In genomic region chr7:48788851-48789572, GRCm38 (mm10) we compare ENCODE assay signal across 8 mouse cellular contexts. TPM values are rescaled to one million over a fixed set of nuclear protein-coding genes. Genes with fewer than 3 reads are reported as not detected.
A peak's percentile ranks its signal among the peaks of the same experiment; 100 is the strongest.
DNase-seq lines count a peak whose midpoint lies in the region; ATAC-seq and TF ChIP-seq lines count a peak whose summit lies in the region.

Gene Zdhhc13 (plus strand): TSS chr7:48789003.

- peak within 1 kb of the TSS; percentile 86 for H3K4me3 ChIP-seq in forebrain, embryonic 10.5 days
- H3K4me3 ChIP-seq in heart, embryonic 15.5 days, result peak within 1 kb of the TSS; percentile 82
- H3K4me3 ChIP-seq in liver, embryonic 14.5 days (ENCODE audit: insufficient read depth in 1 of 2, low read depth in 2 of 2, low read length in 2 of 2), result peak within 1 kb of the TSS; percentile 74 to 78
- peak within 1 kb of the TSS; percentile 62 for H3K4me3 ChIP-seq in neural tube, embryonic 11.5 days (ENCODE audit: low read depth, low read length)
- peak within 1 kb of the TSS; percentile 76 for H3K4me3 ChIP-seq in stomach, postnatal 0 days (ENCODE audit: low read depth, low read length)

- under 1% methylated on average over 57 of the region's 57 CpGs for WGBS in forebrain, embryonic 10.5 days
- 1% methylated on average over 56 of the region's 57 CpGs for WGBS in heart, embryonic 15.5 days
- under 1% methylated on average over 57 of the region's 57 CpGs for WGBS in liver, embryonic 14.5 days (ENCODE audit: insufficient replicate concordance)
- WGBS in neural tube, embryonic 11.5 days, result under 1% methylated on average over 56 of the region's 57 CpGs
- under 1% methylated on average over 54 of the region's 57 CpGs for WGBS in stomach, postnatal 0 days

- peaks cover 22% of the 10 kb centered on the region for H3K4me1 ChIP-seq in forebrain, embryonic 10.5 days
- peaks cover 19% of the 10 kb centered on the region for H3K4me1 ChIP-seq in heart, embryonic 15.5 days (replicated peaks)
- H3K4me1 ChIP-seq in liver, embryonic 14.5 days (replicated peaks; ENCODE audit: control insufficient read depth in 2 of 2, insufficient read depth in 2 of 2, low read length in 1 of 2), result peaks cover 12 to 17% of the 10 kb centered on the region in 2 experiments
- H3K4me1 ChIP-seq in neural tube, embryonic 11.5 days (ENCODE audit: control insufficient read depth, insufficient read depth, low read length), result no peaks in the 10 kb centered on the region
- 0 out of 2 replicates have a peak, but pooled peaks cover 2% of the 10 kb centered on the region for H3K4me1 ChIP-seq in stomach, postnatal 0 days (replicated peaks; ENCODE audit: control insufficient read depth, insufficient read depth)

- ATAC-seq in heart, embryonic 15.5 days (replicated peaks; ENCODE audit: insufficient number of reproducible peaks, insufficient read depth, low FRiP score, low read depth), result peak; percentile 99
- peak; percentile 100 for ATAC-seq in liver, embryonic 14.5 days (ENCODE audit: insufficient read depth)
- peak; percentile 99 for ATAC-seq in neural tube, embryonic 11.5 days (ENCODE audit: insufficient read depth, low FRiP score, low TSS enrichment)
- peak; percentile 99 for ATAC-seq in stomach, postnatal 0 days (ENCODE audit: low FRiP score, low TSS enrichment)

- peaks cover 7% of the 10 kb centered on the region for H3K36me3 ChIP-seq in forebrain, embryonic 10.5 days (replicated peaks)
- no peaks in the 10 kb centered on the region; the same call in 1 of the 2 replicates for H3K36me3 ChIP-seq in heart, embryonic 15.5 days
- H3K36me3 ChIP-seq in liver, embryonic 14.5 days (replicated peaks; ENCODE audit: control insufficient read depth, insufficient read depth, low read depth), result no peaks in the 10 kb centered on the region
- H3K36me3 ChIP-seq in neural tube, embryonic 11.5 days (ENCODE audit: control insufficient read depth, insufficient read depth, low read length), result no peaks in the 10 kb centered on the region
- H3K36me3 ChIP-seq in stomach, postnatal 0 days (ENCODE audit: control insufficient read depth, insufficient read depth, low read length), result no peaks in the 10 kb centered on the region

- H3K27me3 ChIP-seq in forebrain, embryonic 10.5 days (ENCODE audit: poor library complexity, severe bottlenecking), result no peaks in the 10 kb centered on the region
- H3K27me3 ChIP-seq in heart, embryonic 15.5 days, result no peaks in the 10 kb centered on the region
- H3K27me3 ChIP-seq in liver, embryonic 14.5 days (ENCODE audit: control insufficient read depth, insufficient read depth, low read length), result no peaks in the 10 kb centered on the region
- H3K27me3 ChIP-seq in neural tube, embryonic 11.5 days (ENCODE audit: control insufficient read depth, insufficient read depth, low read length), result no peaks in the 10 kb centered on the region
- H3K27me3 ChIP-seq in stomach, postnatal 0 days (ENCODE audit: control insufficient read depth, insufficient read depth, low read length), result no peaks in the 10 kb centered on the region

- peak within 1 kb of the TSS; percentile 91 for H3K27ac ChIP-seq in forebrain, embryonic 10.5 days
- H3K27ac ChIP-seq in heart, embryonic 15.5 days, result peak within 1 kb of the TSS; percentile 64
- H3K27ac ChIP-seq in liver, embryonic 14.5 days, result peak within 1 kb of the TSS; percentile 42
- no peak within 1 kb of the TSS; the same call in 1 of the 2 replicates for H3K27ac ChIP-seq in neural tube, embryonic 11.5 days (ENCODE audit: low read depth, low read length)
- peak within 1 kb of the TSS; percentile 94 for H3K27ac ChIP-seq in stomach, postnatal 0 days (replicated peaks)

- TF ChIP-seq CTCF in liver, embryonic 14.5 days (IDR thresholded peaks at IDR 0.05; ENCODE audit: low read depth), result peak; percentile 9; the same call in 1 of the 2 replicates
- TF ChIP-seq CTCF in stomach, postnatal 0 days (IDR thresholded peaks at IDR 0.05; ENCODE audit: low read depth), result no peak

- H3K9me3 ChIP-seq in forebrain, embryonic 10.5 days, result no peaks in the 10 kb centered on the region
- no peaks in the 10 kb centered on the region for H3K9me3 ChIP-seq in heart, embryonic 15.5 days (replicated peaks)
- H3K9me3 ChIP-seq in liver, embryonic 14.5 days (ENCODE audit: control insufficient read depth, low read length), result no peaks in the 10 kb centered on the region
- H3K9me3 ChIP-seq in neural tube, embryonic 11.5 days (ENCODE audit: control insufficient read depth, low read length), result no peaks in the 10 kb centered on the region
- H3K9me3 ChIP-seq in stomach, postnatal 0 days (ENCODE audit: control insufficient read depth, low read length), result no peaks in the 10 kb centered on the region

- H3K9ac ChIP-seq in heart, embryonic 15.5 days, result peak within 1 kb of the TSS; percentile 81
- peak within 1 kb of the TSS; percentile 76 for H3K9ac ChIP-seq in liver, embryonic 14.5 days (replicated peaks)
- H3K9ac ChIP-seq in neural tube, embryonic 11.5 days (ENCODE audit: low read length), result peak within 1 kb of the TSS; percentile 67
- peak within 1 kb of the TSS; percentile 90 for H3K9ac ChIP-seq in stomach, postnatal 0 days (ENCODE audit: low read length)

- peak within 1 kb of the TSS; percentile 78 for H3K4me2 ChIP-seq in heart, embryonic 15.5 days
- H3K4me2 ChIP-seq in liver, embryonic 14.5 days (ENCODE audit: low read depth), result peak within 1 kb of the TSS; percentile 94
- peak within 1 kb of the TSS; percentile 58 for H3K4me2 ChIP-seq in neural tube, embryonic 11.5 days (ENCODE audit: low read depth)
- H3K4me2 ChIP-seq in stomach, postnatal 0 days (replicated peaks; ENCODE audit: low read depth), result peak within 1 kb of the TSS; percentile 85

- no peak for TF ChIP-seq EP300 in liver, embryonic 14.5 days (IDR thresholded peaks at IDR 0.05; ENCODE audit: low read depth)
- no peak for TF ChIP-seq EP300 in stomach, postnatal 0 days (optimal IDR thresholded peaks at IDR 0.05)

- DNase-seq in CD8-positive naive resting alpha-beta T cell, adult 2 months (ENCODE audit: low read depth in 2 of 2, low spot score in 2 of 2), result peak; percentile 82 to 89
- DNase-seq in c-Kit-positive CD71-negative TER-119-negative erythroid progenitor cells, embryonic 14.5 days (ENCODE audit: low read depth), result peak; percentile 93
- DNase-seq in forebrain, embryonic 10.5 days (ENCODE audit: extremely low spot score, low spot score), result peak; percentile 92
- peak; percentile 96 to 97 for DNase-seq in kidney, postnatal 25 days
- peak; percentile 93 to 95 (median 93) for DNase-seq in liver, embryonic 14.5 days (ENCODE audit: low read depth in 3 of 3, low spot score in 3 of 3)
- peak; percentile 93 for DNase-seq in neural tube, embryonic 11.5 days (ENCODE audit: low spot score)
- peak; percentile 97 for DNase-seq in stomach, postnatal 0 days (ENCODE audit: low spot score)

RNA-seq across cellular contexts. Expression of gene Zdhhc13, which starts in this region (rescaled TPM):
- 29.2 and 33.4 TPM in 2 replicates for polyA plus RNA-seq in forebrain, embryonic 10.5 days (2016; fragmentation: Nextera tagmentation; extraction: Ambion mirVana)
- 29.0 and 31.2 TPM in 2 replicates for polyA plus RNA-seq in heart, embryonic 15.5 days (2015; fragmentation: Nextera tagmentation; extraction: Ambion mirVana)
- polyA plus RNA-seq in liver, embryonic 14.5 days (2012; rRNA removed), result 9.4 and 9.5 TPM in 2 replicates
- polyA plus RNA-seq in liver, embryonic 14.5 days (2014; fragmentation: Nextera tagmentation; extraction: Ambion mirVana), result 13.5 and 14.8 TPM in 2 replicates
- polyA plus RNA-seq in neural tube, embryonic 11.5 days (2014; fragmentation: Nextera tagmentation; extraction: Ambion mirVana), result 39.0 and 41.2 TPM in 2 replicates
- 33.3 and 34.0 TPM in 2 replicates for polyA plus RNA-seq in stomach, postnatal 0 days (2015; fragmentation: Nextera tagmentation; extraction: Ambion mirVana)
